Mouse (Mus musculus) c-Kit-positive CD71-positive TER-119-negative erythroid progenitor cells, embryonic 14.5 days (primary cell): Measurements from ENCODE around the gene Slc25a28.

Source experiments
- DNase-seq: peaks from one replicate; pipeline ENCODE4 v3.0.0-alpha.2; 2013; ENCODE audit warnings: low read depth

Slc25a28 gene

GRCm38 (mm10) chr19:43675525-43676400 is 1.1 kb upstream of the Slc25a28 start:
- no peak for DNase-seq

GRCm38 (mm10) chr19:43674316-43674689 is 378 bp downstream of the Slc25a28 start:
- DNase-seq, result no peak

GRCm38 (mm10) chr19:43673513-43674315 is 967 bp downstream of the Slc25a28 start:
- no peak for DNase-seq

GRCm38 (mm10) chr19:43671054-43671453 is 3.6 kb downstream of the Slc25a28 start:
- DNase-seq, result no peak

- no peak for DNase-seq
Measured at GRCm38 (mm10) chr19:43669136-43669759, 5.4 kb downstream of the Slc25a28 start.

- DNase-seq, result no peak
Measured at GRCm38 (mm10) chr19:43667430-43667809, 7.3 kb downstream of the Slc25a28 start.

GRCm38 (mm10) chr19:43666661-43667429 is 7.8 kb downstream of the Slc25a28 start:
- no peak for DNase-seq

GRCm38 (mm10) chr19:43665441-43666048 is 9.1 kb downstream of the Slc25a28 start:
- DNase-seq, result no peak

- no peak for DNase-seq
Measured at GRCm38 (mm10) chr19:43663471-43663870, 11.2 kb downstream of the Slc25a28 start.

- DNase-seq, result no peak
Measured at GRCm38 (mm10) chr19:43662176-43662967, 12.3 kb downstream of the Slc25a28 start.

- DNase-seq, result no peak
Measured at GRCm38 (mm10) chr19:43660774-43661173, 13.9 kb downstream of the Slc25a28 start.

- DNase-seq, result no peak
Measured at GRCm38 (mm10) chr19:43659632-43660031, 15.0 kb downstream of the Slc25a28 start.

GRCm38 (mm10) chr19:43655735-43656492 is 18.8 kb downstream of the Slc25a28 start:
- DNase-seq, result peak; percentile 59

GRCm38 (mm10) chr19:43651241-43651785 is 23.4 kb downstream of the Slc25a28 start:
- DNase-seq, result no peak

- no peak for DNase-seq
Measured at GRCm38 (mm10) chr19:43648343-43648742, 26.3 kb downstream of the Slc25a28 start.

- no peak for DNase-seq
Measured at GRCm38 (mm10) chr19:43647261-43647660, 27.4 kb downstream of the Slc25a28 start.

- DNase-seq, result no peak
Measured at GRCm38 (mm10) chr19:43646852-43647251, 27.8 kb downstream of the Slc25a28 start.

- no peak for DNase-seq
Measured at GRCm38 (mm10) chr19:43645508-43645907, 29.2 kb downstream of the Slc25a28 start.

- DNase-seq, result no peak
Measured at GRCm38 (mm10) chr19:43642843-43643242, 31.8 kb downstream of the Slc25a28 start.
